Mouse (Mus musculus): ENCODE results near the gene Mrps21. TPM values are rescaled to one million over a fixed set of nuclear protein-coding genes. Genes with fewer than 3 reads are reported as not detected.
"Not testable (repeated sequence)": the region's sequence is repeated elsewhere in the genome, so short reads cannot be mapped to it uniquely, and the experiment has no call there.

Gene Mrps21
- 354 TPM for polyA plus RNA-seq (2021)

GRCm38 (mm10) chr3:95871392-95871867 lies at the start of gene Mrps21:
TSS of gene Mrps21 (minus strand) at chr3:95871519.
- no peak for TF ChIP-seq CTCF (IDR thresholded peaks at IDR 0.05)
- ChIA-PET CTCF (interaction anchor here (1.0 to 6.5 kb wide), 6 partner anchors 10 to 239 kb away, joined by 3 to 35 read pairs (median 6); partner anchors contain the start of gene Ciart), POLR2A (interaction anchor here (0.7 to 1.3 kb wide), 4 partner anchors 10 to 34 kb away, joined by 3 to 10 read pairs (median 5); partner anchors contain the start of gene Ciart)
- no peaks in the 10 kb centered on the region for H3K27me3 ChIP-seq
- in situ Hi-C loops (cut with MboI; ENCODE audit: low pct_unique_long_range_greater_than_20kb) = no loop called here
- ATAC-seq = peak; percentile 94
- DNase-seq (ENCODE audit: low read depth, low spot score) = peak; percentile 77

- CTCF ChIA-PET = interaction anchor here (0.8 to 1.7 kb wide), 4 partner anchors 12 to 145 kb away, joined by 4 to 7 read pairs (median 4); no protein-coding TSS in a partner anchor
- H3K27me3 ChIP-seq; DNase-seq (ENCODE audit: low read depth, low spot score); in situ Hi-C loops (cut with MboI; ENCODE audit: low pct_unique_long_range_greater_than_20kb); ATAC-seq: not testable (repeated sequence)
- POLR2A ChIA-PET = interaction anchor here (0.6 kb wide), 1 partner anchor 10 kb away, joined by 5 read pairs; no protein-coding TSS in a partner anchor
These were observed 49.2 kb upstream of the Mrps21 start for GRCm38 (mm10) chr3:95920532-95920931.

GRCm38 (mm10) chr3:95916760-95917159 lies 45.4 kb upstream of the Mrps21 start:
- in situ Hi-C loops (cut with MboI; ENCODE audit: low pct_unique_long_range_greater_than_20kb) = no loop called here
- H3K27me3 ChIP-seq = no peaks in the 10 kb centered on the region
- no peak for ATAC-seq
- no peak for DNase-seq (ENCODE audit: low read depth, low spot score)
- CTCF ChIA-PET = interaction anchor here (1.5 to 2.9 kb wide), 3 partner anchors 10 to 17 kb away, joined by 3 to 19 read pairs (median 5); no protein-coding TSS in a partner anchor
- no peak for TF ChIP-seq CTCF (IDR thresholded peaks at IDR 0.05)
- POLR2A ChIA-PET = interaction anchor here (1.1 kb wide), 1 partner anchor 10 kb away, joined by 4 read pairs; no protein-coding TSS in a partner anchor

- ChIA-PET POLR2A (interaction anchor here (0.6 to 0.7 kb wide), 2 partner anchors 259 to 630 kb away, joined by 3 to 4 read pairs; no protein-coding TSS in a partner anchor), CTCF (interaction anchor here (0.9 to 1.2 kb wide), 3 partner anchors 12 to 52 kb away, joined by 3 to 5 read pairs (median 3); no protein-coding TSS in a partner anchor)
- in situ Hi-C loops (cut with MboI; ENCODE audit: low pct_unique_long_range_greater_than_20kb) = no loop called here
- TF ChIP-seq CTCF (IDR thresholded peaks at IDR 0.05) = no peak
- ATAC-seq = no peak
- no peak for DNase-seq (ENCODE audit: low read depth, low spot score)
- no peaks in the 10 kb centered on the region for H3K27me3 ChIP-seq
These were observed 43.4 kb upstream of the Mrps21 start for GRCm38 (mm10) chr3:95914706-95915105.

DNA sequence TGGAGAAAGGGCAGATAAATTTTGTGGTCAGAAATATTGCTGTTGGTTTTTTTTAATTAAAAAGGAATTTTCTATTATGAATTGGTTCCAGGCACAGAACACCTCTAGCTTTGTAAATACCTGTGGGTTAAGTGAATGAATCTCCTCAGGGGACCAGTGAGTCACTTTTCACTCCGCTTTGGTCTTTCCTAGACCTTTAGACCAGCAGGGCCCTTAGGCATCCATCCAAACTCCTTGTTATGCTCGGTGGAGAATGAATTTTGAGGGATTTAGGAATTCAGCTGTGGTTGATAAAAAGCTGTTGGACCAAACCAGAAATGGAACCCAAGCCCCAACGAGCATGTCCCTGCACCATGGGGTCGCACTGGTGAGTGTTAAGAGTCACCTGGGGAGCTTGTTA lies 36.3 kb upstream of the Mrps21 start:
- no peaks in the 10 kb centered on the region for H3K27me3 ChIP-seq
- ATAC-seq (peak; percentile 63), DNase-seq (ENCODE audit: low read depth, low spot score) (peak; percentile 100)
- ChIA-PET POLR2A (interaction anchor here (0.6 to 2.1 kb wide), 7 partner anchors 16 to 269 kb away, joined by 3 to 16 read pairs (median 5); partner anchors contain the start of gene Ciart), CTCF (interaction anchor here (0.9 to 6.0 kb wide), 22 partner anchors 9 to 220 kb away, joined by 3 to 46 read pairs (median 5); partner anchors contain the start of genes Adamtsl4, Ciart and Mrps21)
- TF ChIP-seq CTCF (IDR thresholded peaks at IDR 0.05) = no peak
- in situ Hi-C loops (cut with MboI; ENCODE audit: low pct_unique_long_range_greater_than_20kb) = no loop called here

- H3K27me3 ChIP-seq = no peaks in the 10 kb centered on the region
- CTCF ChIA-PET = interaction anchor here (0.6 to 6.0 kb wide), 30 partner anchors 9 to 404 kb away, joined by 3 to 46 read pairs (median 5); partner anchors contain the start of genes Adamtsl4, Ciart and Mrps21
- ATAC-seq (no peak), DNase-seq (ENCODE audit: low read depth, low spot score) (no peak)
- no peak for TF ChIP-seq CTCF (IDR thresholded peaks at IDR 0.05)
- POLR2A ChIA-PET = interaction anchor here (1.0 to 3.8 kb wide), 7 partner anchors 13 to 34 kb away, joined by 3 to 16 read pairs (median 6); partner anchors contain the start of genes Aph1a and Ciart
- in situ Hi-C loops (cut with MboI; ENCODE audit: low pct_unique_long_range_greater_than_20kb) = no loop called here
These were observed 35.5 kb upstream of the Mrps21 start for GRCm38 (mm10) chr3:95906860-95907259.

- TF ChIP-seq CTCF (IDR thresholded peaks at IDR 0.05) = no peak
- CTCF ChIA-PET = interaction anchor here (0.6 to 6.0 kb wide), 24 partner anchors 8 to 403 kb away, joined by 3 to 46 read pairs (median 6); partner anchors contain the start of genes Aph1a, Ciart and Mrps21
- DNase-seq (ENCODE audit: low read depth, low spot score) (no peak), ATAC-seq (peak; percentile 24)
- POLR2A ChIA-PET = interaction anchor here (0.6 to 3.8 kb wide), 9 partner anchors 10 to 41 kb away, joined by 3 to 16 read pairs (median 5); partner anchors contain the start of genes Aph1a and Ciart
- in situ Hi-C loops (cut with MboI; ENCODE audit: low pct_unique_long_range_greater_than_20kb) = no loop called here
- no peaks in the 10 kb centered on the region for H3K27me3 ChIP-seq
These were observed 34.7 kb upstream of the Mrps21 start for GRCm38 (mm10) chr3:95905940-95906492.

DNA sequence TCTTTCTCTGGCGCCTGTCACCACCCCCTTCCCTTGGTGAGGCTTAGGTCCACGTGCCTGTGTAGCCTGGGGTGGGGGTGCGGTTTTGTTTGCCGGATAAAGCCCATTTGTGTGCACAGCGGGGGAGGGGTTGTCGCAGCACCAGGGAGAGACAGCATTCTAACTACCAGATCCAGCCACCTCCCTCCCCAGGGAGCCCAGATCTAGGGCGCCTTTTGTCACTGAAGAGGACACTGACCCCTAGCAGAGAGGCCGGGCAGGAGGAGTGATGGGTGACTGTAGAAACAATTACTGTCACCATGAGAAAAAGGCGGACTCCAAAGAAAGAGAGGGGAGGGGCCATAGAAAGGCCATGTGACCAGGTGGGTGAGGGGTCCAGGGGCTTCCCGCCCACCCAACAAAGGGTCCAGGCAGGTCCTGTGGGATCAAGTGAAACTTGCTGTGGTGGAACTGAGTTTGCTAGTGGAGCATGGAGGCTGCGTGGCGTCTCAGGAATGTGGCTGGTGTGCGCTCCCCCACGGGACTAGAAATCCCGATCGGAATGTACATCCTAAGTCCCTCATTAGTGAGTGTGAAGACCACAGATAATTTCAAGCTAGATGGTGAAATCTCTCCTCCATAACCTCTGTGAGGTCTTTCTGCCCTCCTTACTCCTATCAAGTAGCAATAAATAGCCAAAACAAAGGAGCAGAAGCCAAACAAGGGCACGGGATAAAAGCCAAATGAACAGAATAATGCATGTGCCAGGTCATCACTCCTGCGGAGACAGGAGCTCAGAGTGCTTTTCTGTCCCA lies 34.0 kb upstream of the Mrps21 start:
- TF ChIP-seq CTCF (IDR thresholded peaks at IDR 0.05) = no peak
- in situ Hi-C loops (cut with MboI; ENCODE audit: low pct_unique_long_range_greater_than_20kb) = no loop called here
- DNase-seq (ENCODE audit: low read depth, low spot score) (peak; percentile 71), ATAC-seq (peak; percentile 45)
- no peaks in the 10 kb centered on the region for H3K27me3 ChIP-seq
- ChIA-PET CTCF (interaction anchor here (1.0 to 6.0 kb wide), 20 partner anchors 7 to 61 kb away, joined by 3 to 46 read pairs (median 8); partner anchors contain the start of genes Aph1a, Ciart and Mrps21), POLR2A (interaction anchor here (0.6 to 3.8 kb wide), 9 partner anchors 9 to 41 kb away, joined by 3 to 16 read pairs (median 5); partner anchors contain the start of genes Aph1a and Ciart)

DNA sequence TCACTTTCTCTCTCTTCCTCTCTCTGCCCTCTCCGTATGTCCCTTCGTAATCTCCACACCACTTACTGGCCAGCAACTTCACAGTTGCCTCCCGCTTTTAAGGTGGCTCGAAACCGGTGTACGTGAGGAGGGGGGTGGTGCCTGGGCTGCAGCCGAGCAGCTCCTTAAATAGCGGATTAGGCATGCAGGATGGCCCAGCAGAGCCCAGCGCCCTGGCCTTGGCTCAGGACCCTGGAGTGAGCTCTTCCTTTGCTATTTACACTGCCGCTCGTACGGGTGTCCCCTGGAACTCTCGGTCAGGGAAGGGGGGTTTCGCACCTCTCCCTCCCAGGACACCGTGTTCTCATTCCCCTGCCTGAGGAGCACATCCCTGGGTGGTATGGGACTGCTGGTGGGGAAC lies 33.2 kb upstream of the Mrps21 start, which contains the start of gene Car14:
Gene Car14, minus strand, starts transcription at position 124 of the 400 bp plus-strand sequence.
- ATAC-seq = no peak
- POLR2A ChIA-PET = interaction anchor here (3.8 kb wide), 1 partner anchor 11 kb away, joined by 16 read pairs; the partner anchor contains the start of gene Aph1a

More for the DNA sequence above, 33.2 kb upstream of the Mrps21 start, which contains the start of gene Car14:
- in situ Hi-C loops (cut with MboI; ENCODE audit: low pct_unique_long_range_greater_than_20kb) = no loop called here
- TF ChIP-seq CTCF (IDR thresholded peaks at IDR 0.05) = no peak
- no peak for DNase-seq (ENCODE audit: low read depth, low spot score)
- no peaks in the 10 kb centered on the region for H3K27me3 ChIP-seq
- CTCF ChIA-PET = interaction anchor here (3.7 to 6.0 kb wide), 2 partner anchors 15 to 22 kb away, joined by 22 to 46 read pairs; partner anchors contain the start of gene Ciart

Measured in Patski (cell line).